Mouse (Mus musculus): ENCODE data around the gene Podxl.

Podxl gene

DNA sequence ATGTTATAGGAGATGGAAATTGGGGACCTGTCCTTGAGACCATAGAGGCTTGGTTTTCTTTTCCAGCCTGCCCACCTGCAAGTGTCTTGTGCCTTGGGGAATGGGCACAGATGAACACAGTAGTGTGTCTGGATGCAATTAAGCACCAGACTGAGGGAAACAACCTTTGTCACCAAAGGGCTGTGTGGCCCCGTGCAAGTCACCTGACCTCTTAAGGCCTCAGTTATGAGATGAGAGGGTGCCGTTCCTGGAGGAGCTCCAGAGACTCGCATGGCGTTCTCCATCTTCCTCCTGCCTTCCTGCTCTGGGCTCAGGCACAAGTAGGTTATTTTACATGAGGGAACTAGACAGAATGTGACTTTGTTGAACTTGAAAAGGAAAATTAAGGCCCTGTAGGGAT, 41.3 kb downstream of the Podxl start:
- DNase-seq = no peak

DNA sequence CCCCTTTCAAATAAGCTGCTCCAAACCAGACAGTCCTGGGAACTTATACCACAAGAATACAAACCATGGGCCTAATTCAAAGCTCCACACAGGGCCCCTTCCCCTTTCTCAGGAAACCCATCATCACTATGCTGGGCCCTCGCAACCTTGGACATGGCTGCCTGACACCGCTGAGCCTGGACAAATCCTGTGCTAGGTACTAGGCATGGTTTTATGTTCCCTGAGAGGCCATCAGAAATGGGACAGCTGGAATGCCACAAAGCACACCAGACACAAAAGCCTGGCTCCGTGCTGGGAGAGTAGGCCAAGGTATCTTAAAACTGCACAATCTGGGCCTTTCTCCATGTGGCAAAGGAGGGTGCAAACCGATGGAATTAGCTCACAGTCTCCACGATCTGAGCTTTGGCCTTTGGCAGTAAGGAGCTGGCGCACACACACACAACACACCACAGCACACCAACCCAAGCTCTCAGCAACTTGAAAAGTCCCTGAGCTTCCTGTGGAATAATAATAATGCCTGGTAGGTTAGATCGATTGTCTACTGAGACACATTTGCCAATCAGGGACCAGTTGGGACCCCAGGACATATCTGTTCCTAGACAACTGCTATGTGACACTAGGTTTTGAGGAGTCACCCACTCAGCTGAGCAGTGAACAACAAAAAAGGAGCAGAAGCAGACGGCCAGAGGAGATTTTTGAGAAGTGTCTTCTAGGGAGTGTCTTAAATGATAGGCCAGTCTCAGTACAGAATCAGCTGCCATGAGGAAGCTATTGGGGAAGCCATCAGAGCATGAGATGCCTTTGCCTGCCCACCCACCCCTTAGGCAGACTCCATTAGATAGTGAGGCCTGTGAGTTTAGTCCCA, 42.1 kb downstream of the Podxl start:
- DNase-seq = no peak

DNA sequence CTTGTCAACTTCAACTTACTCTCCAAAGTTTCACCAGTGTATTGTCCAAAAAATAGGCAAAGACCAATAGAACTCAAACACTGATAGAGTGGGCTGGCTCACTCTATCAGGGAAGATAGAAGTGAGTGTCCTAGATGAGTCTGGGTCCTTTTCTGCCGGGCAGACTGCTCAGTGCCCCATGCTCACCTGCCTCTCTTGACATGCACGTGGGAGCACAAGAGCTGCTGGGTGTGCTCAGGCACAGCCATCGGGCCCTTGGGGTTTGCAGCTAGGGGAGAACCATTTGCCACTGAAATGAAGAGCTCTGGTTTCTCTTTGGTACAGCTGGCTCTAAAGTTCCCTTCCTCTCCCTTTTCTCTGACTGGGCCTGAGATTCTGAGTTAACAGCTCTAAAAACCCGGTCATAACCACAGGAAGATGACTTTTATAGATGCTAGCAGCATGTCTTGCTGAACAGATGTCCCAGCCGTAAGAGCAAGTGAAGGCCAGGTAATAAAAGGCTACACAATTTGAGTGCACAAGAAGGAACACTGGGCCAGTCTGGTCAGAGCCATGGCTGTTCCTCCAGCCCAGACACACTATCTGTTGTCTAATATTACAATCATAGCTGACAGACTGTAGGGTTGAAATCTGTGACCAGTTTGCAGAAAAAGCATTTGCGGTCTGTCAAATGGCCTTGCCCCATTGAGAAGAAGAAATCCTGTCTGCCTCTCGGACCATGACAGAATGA, 43.1 kb downstream of the Podxl start:
- no peak for DNase-seq

DNA sequence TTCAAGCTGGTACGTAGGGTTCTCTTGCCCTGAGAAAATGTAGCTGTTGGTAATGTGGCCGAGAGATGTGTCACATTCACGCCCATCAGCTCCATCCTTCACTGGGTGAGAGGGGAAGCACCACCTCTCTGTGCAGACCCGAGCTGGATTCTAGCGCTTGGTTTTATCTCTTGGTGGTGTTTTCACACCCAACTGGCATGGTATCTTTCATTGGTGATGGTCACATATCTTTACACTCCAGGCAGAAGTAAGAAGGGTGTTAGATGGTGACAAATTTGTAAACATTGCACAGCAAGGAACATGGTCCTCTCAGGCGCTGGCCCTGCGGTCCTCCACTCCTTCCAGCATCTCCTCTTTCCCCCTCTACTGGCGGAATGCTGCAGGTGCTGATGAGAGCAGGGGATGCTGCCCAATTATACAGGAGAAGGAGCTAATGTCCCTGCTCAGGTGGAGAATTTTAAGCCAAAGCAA, 44.7 kb downstream of the Podxl start:
- peak in 1 of 2 experiments; percentile 55 for DNase-seq

DNA sequence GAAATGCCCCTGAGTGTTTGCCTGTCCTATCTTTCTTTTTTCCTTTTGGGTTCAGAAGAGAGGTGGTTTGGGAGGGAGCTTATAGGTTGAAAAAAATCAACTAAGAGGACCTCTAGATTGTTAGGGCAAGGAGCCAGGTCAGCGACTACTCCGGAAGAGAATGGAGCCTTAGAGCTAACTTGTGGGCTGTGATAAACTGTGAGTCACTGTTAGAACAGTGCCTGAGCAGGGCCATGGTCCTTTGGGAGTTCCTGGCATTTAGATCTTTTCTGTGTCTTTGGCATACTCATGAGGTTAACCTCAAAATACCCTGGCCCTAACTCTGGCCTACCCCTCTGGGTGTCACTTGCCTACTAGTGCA, 45.5 kb downstream of the Podxl start:
- DNase-seq = peak; percentile 60 to 68

DNA sequence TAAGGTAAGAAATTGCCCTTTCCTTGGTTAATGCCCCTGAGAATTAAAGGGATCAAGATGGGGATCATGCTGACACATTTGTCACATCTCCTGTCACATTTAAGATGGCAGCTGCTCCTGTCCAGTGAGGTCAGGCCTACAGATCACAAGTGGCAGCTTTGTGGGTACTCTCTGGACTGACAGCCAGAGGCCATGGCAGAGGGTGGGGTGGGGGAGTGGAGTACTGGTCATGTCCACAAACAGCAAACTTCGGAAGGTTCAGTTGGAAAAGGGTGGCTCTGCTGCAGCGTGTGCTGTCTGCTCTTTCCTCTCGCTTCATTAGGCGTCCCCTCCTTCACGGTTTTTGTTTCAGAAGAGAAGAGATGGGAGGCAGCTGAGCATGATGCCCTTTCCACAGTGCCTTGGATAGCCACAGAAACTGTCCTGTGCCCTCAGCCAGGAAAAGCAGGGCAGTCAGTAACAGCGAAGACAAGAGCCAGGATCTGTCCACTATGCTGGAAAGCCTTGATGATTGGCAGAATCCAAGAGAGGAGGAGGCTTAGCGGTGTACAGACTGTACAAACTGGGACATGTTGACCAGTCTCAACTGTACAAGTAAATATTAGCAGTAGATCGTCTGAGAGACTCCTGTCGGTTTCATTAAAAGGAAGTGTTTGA, 46.0 kb downstream of the Podxl start:
- DNase-seq = no peak

DNA sequence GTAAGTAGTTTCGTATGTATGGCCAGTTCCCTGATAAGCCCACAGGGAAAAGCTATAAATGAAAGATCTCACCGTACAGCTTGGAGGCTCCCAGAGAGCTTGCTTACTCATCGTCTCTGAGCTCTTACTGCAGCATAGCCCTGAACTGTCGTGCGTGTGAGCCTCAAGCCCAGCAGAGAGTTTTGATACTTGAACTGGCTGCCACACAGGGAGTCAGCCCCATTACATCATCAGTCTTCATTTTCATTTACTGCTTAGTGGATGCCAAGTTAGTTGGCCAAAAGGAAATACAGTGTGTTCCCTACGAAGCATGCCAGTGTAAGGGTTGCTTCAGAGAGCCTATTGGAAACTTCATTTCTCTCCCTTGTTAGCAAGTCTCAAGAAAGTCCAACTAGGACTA, 50.1 kb downstream of the Podxl start:
- no peak for DNase-seq

DNA sequence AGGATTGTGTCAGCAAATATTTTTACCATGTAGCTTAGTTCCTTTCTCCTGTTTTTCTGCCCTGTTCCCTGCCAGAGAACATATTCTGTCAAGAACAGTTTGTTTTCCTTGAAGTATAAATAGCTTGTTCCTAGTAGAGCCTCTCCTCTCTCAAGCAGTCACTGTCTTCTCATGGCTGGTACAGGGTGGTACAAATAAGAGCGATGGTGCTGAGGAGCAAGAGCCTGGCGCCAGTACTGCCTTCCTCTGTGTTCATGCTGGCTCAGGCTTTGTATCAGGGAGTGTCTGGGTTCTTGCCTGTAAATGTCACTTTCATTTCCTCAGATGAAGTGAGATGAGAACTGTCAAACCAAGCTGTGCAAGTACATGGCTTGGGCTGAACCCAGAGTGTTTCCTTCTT, 61.2 kb downstream of the Podxl start:
- peak in 1 of 2 experiments; percentile 37 for DNase-seq

DNA sequence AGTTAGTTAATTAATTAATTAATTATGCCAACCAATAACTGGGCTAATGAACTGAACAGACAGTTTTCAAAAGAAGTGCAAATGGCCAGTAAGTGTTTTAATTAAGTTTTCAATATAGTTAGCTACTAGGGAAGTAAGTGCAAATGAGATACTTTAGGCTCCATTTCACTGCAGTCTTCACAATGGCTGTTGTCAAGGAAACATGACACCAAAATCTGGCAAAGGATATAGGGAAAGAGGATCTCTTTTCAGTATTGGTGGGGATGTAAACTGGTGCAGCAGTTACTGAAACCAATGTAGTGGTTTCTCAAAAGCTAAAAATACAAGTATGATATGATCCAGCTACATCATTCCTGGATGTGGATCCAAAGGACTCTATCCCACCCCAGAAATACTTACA, 63.1 kb downstream of the Podxl start:
- no peak for DNase-seq

DNA sequence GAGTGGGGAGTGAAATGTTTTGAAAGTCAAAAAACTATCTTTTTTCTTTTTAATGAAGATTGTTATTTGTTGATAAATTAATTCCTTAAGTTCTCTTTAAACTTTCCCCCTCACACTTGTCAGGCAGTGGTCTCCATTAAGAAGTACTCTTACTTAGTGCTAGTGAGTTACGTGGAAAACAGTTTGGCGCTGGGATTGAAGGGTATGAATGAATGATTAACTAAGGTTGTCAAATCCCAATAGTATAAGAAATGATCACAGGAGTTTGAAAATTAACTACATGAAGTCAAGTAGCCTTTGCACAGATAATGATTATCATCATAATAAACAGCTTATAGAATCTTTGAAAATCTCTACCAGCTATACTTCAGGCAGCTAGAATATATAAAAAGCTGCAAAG, 63.5 kb downstream of the Podxl start:
- peak in 1 of 2 experiments; percentile 26 for DNase-seq

DNA sequence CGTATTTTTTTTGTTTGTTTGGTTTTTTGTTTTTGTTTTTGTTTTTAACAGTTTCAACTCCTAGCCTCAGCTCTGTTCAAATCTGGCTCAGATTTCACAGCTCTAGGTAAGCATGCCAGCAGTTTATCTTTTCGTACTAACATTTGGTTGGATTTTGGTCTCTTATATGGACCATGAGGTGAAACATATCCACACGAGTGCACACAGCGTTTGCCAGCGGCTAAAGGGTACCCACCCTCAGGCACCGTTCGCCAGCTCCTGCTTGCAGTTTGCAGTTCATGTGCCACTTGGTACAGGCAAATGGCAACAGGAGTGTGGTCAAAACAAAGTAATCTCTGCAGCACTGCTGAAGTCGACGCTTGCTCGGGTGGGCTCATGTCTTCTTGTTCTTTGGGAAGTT, 63.9 kb downstream of the Podxl start:
- DNase-seq = peak; percentile 36 to 54

DNA sequence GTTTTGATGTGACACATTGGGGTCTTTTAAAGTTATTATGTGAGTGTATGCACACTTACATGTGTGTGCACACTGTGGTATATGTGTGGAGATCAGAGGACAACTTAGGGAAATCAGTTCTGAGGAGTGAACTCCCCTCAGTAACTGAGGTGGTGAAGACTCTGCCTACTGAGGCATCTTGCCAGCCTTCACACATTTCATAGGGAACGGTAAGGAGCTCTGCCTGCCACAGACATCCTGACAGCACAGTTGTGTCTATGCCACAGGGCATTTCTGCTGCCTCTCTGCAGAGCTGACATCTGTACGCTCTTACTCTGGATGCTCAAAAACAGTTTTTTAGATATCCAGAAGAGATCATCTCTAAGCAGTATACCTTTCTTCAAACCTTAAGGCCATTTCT, 67.6 kb downstream of the Podxl start:
- DNase-seq = no peak

DNA sequence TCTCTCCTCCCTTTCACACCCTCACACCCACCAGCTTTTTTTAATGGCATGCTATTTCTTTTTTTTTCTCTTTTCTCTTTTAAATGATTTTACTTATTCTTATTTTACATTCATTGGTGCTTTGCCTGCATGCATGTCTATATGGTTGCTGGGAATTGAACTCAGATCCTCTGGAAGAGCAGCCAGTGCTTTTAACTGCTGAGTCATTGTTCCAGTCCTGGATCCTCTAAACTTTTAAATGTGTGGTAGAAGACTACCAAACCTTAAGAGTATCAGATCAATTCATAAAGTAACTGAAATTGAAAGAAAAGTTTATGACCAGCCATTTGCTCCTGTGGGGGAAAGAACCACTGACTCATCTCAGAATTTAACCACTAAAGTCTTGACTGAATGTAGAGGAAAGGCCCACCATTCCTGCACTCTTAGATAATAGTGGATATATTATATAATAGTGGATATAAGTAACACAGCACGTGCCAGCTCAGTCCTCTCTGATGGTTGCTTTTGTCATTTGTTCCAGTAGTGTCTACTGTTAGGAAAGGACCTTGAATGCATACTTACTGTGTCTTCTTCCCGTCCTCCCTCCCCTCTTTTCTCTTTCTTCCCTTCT, 68.6 kb downstream of the Podxl start:
- no peak for DNase-seq

DNA sequence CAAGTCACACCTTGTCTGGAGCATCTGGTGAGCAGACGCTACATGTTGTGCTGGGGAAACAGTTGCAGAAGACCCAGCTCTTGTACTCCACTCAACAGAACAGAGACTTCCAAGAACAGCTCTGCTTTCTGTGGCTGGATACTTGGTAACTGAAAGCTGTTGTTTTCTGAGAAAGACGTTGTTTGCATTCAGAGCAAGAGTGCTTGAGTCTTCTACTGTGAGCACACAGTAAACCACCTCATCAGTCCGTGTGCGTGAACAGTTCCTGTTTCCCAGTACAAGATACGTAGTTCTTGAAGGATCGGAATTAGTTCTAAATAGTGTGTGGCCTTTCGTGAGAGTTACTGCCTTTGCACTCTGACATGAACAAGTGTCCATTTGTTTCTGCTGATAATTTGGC, 73.8 kb downstream of the Podxl start:
- DNase-seq = no peak

DNA sequence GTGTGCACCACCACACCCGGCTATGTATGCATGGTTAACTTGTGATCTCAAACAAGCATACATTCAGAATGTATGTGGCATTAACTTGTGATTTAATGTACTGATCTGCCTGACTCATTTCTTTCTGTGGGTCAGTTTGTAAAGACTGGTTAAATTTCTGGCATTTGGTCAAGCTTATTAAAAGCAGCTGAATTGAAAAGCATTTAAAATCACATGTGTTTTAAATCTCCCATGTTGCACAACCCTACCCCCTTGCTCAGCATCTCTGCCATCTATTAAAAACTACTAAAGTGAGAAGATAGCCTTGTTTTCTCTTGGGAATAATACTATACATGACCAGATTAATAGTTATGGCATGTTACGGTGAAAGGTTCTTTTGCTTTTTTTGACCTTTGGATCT, 77.2 kb downstream of the Podxl start:
- no peak for DNase-seq

DNA sequence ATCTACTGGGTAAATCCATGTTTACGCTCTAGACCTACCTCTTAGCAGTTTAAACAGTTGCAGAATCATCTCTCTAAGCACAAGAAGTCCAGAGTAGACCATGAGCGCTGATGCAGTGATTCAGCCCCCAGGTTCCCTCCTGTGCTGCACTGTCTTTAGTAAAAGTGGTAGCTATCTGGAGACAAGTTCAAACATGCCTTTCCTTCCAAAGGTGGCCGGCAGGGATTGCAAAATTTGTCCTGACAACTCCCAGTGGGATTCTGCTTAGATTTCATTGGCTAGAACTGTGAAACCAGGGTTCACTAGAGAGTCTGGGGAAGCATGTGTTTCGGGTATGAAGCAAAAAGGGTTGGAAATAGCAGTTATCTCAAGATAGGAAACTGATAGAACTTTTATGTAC, 83.8 kb downstream of the Podxl start:
- no peak for DNase-seq

DNA sequence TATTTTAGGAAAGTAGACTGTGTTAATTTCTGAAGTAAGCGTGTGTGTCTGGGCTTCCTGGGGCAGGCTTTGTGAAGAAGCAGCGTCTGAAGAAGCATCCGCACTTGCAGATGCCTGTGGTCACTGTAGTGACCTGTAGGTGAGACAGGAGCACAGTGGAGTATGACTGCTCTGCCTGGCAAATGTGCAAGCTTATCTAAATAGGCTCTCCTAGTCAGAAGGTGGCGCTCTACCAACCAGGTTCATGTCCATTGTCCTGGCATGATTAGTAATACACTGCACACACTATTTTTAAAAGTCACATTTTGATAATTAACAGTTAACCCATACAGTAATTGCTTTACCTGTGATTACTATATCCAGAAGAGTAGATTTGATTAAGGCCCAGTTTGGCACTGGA, 85.6 kb downstream of the Podxl start:
- peak; percentile 22 to 51 for DNase-seq

Measured in kidney, postnatal 36 days (tissue).